ENCODE assay signal across 9 mouse cellular contexts in genomic region chr11:100391081-100391883, GRCm38 (mm10). TPM values are rescaled to one million over a fixed set of nuclear protein-coding genes. Genes with fewer than 3 reads are reported as not detected.
DNase-seq lines count a peak whose midpoint lies in the region; ATAC-seq and TF ChIP-seq lines count a peak whose summit lies in the region.
"Had no signal": no experiment of that assay in that cellular context is flagged by ENCODE, and none has a peak within 500 bp of the region (broad histone marks: within the 10 kb centered on the region; RNA-seq: fewer than 3 reads in every experiment).

No protein-coding gene starts in this region.

- peak overlapping the region; percentile 82 for H3K27ac ChIP-seq in stomach, embryonic 16.5 days (ENCODE audit: low read length)

- ATAC-seq in stomach, embryonic 16.5 days (ENCODE audit: insufficient read depth, low FRiP score): peak; percentile 63

- H3K4me2 ChIP-seq in stomach, embryonic 16.5 days (ENCODE audit: low read depth, low read length): peak overlapping the region; percentile 35

- H3K9me3 ChIP-seq in stomach, embryonic 16.5 days (replicated peaks; ENCODE audit: control insufficient read depth, low read length): no peaks in the 10 kb centered on the region

- 21% methylated on average over 9 of the region's 9 CpGs for WGBS in lung, adult 2 months
- 29% methylated on average over 9 of the region's 9 CpGs for WGBS in stomach, embryonic 16.5 days

- TF ChIP-seq POLR2A in lung, adult 2 months (IDR thresholded peaks at IDR 0.05; ENCODE audit: borderline replicate concordance, extremely low read depth, low read depth, low read length): peak; percentile 50; the same call in 1 of the 2 replicates

- DNase-seq in ES-CJ7 (ENCODE audit: low read depth, low spot score): peak; percentile 68
- DNase-seq in adrenal gland, adult 2 months: peak; percentile 81
- peak; percentile 95 to 99 for DNase-seq in heart, adult 9 months (ENCODE audit: low spot score in 2 of 2)
- peak; percentile 71 for DNase-seq in kidney, adult 18-20 months
- DNase-seq in lung, adult 2 months: peak; percentile 75
- DNase-seq in thymus, postnatal 0 days (ENCODE audit: low spot score): no peak
- no peak for DNase-seq in urinary bladder, postnatal 25 days (ENCODE audit: low spot score)

- TF ChIP-seq CTCF in lung, adult 2 months (IDR thresholded peaks at IDR 0.05; ENCODE audit: insufficient read depth, low read length): no peak

- 0 out of 2 replicates have a peak, but pooled peaks cover 1% of the 10 kb centered on the region for H3K36me3 ChIP-seq in stomach, embryonic 16.5 days (ENCODE audit: control insufficient read depth, insufficient read depth, low read length)

- H3K4me1 ChIP-seq in lung, adult 2 months (ENCODE audit: control insufficient read depth, insufficient read depth, low read length): peaks cover 71% of the 10 kb centered on the region
- peaks cover 92% of the 10 kb centered on the region for H3K4me1 ChIP-seq in stomach, embryonic 16.5 days (ENCODE audit: control insufficient read depth, insufficient read depth, low read length)

- no peak overlapping the region for H3K4me3 ChIP-seq in lung, adult 2 months (replicated peaks; ENCODE audit: extremely low read depth, low read depth, low read length)
- H3K4me3 ChIP-seq in stomach, embryonic 16.5 days (replicated peaks; ENCODE audit: low read length): 0 out of 2 replicates have a peak overlapping the region, but pooled peaks have one; percentile 9
- H3K4me3 ChIP-seq: megakaryocyte, embryonic 14.5 days had no signal

- peak overlapping the region; percentile 51; the same call in 1 of the 2 replicates for H3K9ac ChIP-seq in stomach, embryonic 16.5 days (ENCODE audit: low read length)

- no peaks in the 10 kb centered on the region for H3K27me3 ChIP-seq in stomach, embryonic 16.5 days (ENCODE audit: control insufficient read depth, insufficient read depth, low read length)

RNA-seq across cellular contexts. Expression of gene Jup, which starts 6.3 kb away (rescaled TPM):
- 10 to 100 TPM; 67.0 to 94.3 TPM for total RNA-seq in adrenal gland, adult 2 months (2021)
- polyA plus RNA-seq in adrenal gland, adult 2 months (2012; rRNA removed): 275 and 284 TPM in 2 replicates
- polyA plus RNA-seq in lung, adult 2 months (2012; rRNA removed): 631 and 728 TPM in 2 replicates
- polyA plus RNA-seq in stomach, embryonic 16.5 days (2015; fragmentation: Nextera tagmentation; extraction: Ambion mirVana): 247 and 328 TPM in 2 replicates
- 94.2 and 95.3 TPM in 2 replicates for polyA plus RNA-seq in thymus, postnatal 0 days (2015; fragmentation: Nextera tagmentation; extraction: Ambion mirVana)

RNA-seq across cellular contexts. Expression of gene P3h4, which starts 23.4 kb away (rescaled TPM):
- 10 to 100 TPM; 20.3 to 40.8 TPM for total RNA-seq in adrenal gland, adult 2 months (2021)
- polyA plus RNA-seq in adrenal gland, adult 2 months (2012; rRNA removed): 76.3 and 107 TPM in 2 replicates
- polyA plus RNA-seq in lung, adult 2 months (2012; rRNA removed): 40.6 and 53.9 TPM in 2 replicates
- 56.7 and 62.1 TPM in 2 replicates for polyA plus RNA-seq in stomach, embryonic 16.5 days (2015; fragmentation: Nextera tagmentation; extraction: Ambion mirVana)
- 14.8 and 15.3 TPM in 2 replicates for polyA plus RNA-seq in thymus, postnatal 0 days (2015; fragmentation: Nextera tagmentation; extraction: Ambion mirVana)

RNA-seq across cellular contexts. Expression of gene Fkbp10, which starts 24.2 kb away (rescaled TPM):
- 10 to 100 TPM; 12.5 to 25.8 TPM for total RNA-seq in adrenal gland, adult 2 months (2021)
- polyA plus RNA-seq in adrenal gland, adult 2 months (2012; rRNA removed): 42.1 and 57.5 TPM in 2 replicates
- 41.5 and 42.5 TPM in 2 replicates for polyA plus RNA-seq in lung, adult 2 months (2012; rRNA removed)
- polyA plus RNA-seq in stomach, embryonic 16.5 days (2015; fragmentation: Nextera tagmentation; extraction: Ambion mirVana): 114 and 119 TPM in 2 replicates
- polyA plus RNA-seq in thymus, postnatal 0 days (2015; fragmentation: Nextera tagmentation; extraction: Ambion mirVana): 12.2 and 16.4 TPM in 2 replicates

RNA-seq across cellular contexts. Expression of gene Hap1, which starts 35.4 kb away (rescaled TPM):
- 10 to 100 TPM; 34.6 to 62.1 TPM for total RNA-seq in adrenal gland, adult 2 months (2021)
- polyA plus RNA-seq in adrenal gland, adult 2 months (2012; rRNA removed): 28.5 and 32.8 TPM in 2 replicates
- 9.3 and 14.3 TPM in 2 replicates for polyA plus RNA-seq in lung, adult 2 months (2012; rRNA removed)
- 13.2 and 13.5 TPM in 2 replicates for polyA plus RNA-seq in stomach, embryonic 16.5 days (2015; fragmentation: Nextera tagmentation; extraction: Ambion mirVana)
- 1.7 and 2.0 TPM in 2 replicates for polyA plus RNA-seq in thymus, postnatal 0 days (2015; fragmentation: Nextera tagmentation; extraction: Ambion mirVana)

RNA-seq across cellular contexts. Expression of gene Nt5c3b, which starts 50.3 kb away (rescaled TPM):
- total RNA-seq in adrenal gland, adult 2 months (2021): 10 to 100 TPM; 54.3 to 58.7 TPM
- polyA plus RNA-seq in adrenal gland, adult 2 months (2012; rRNA removed): 43.0 and 46.0 TPM in 2 replicates
- 21.7 and 31.5 TPM in 2 replicates for polyA plus RNA-seq in lung, adult 2 months (2012; rRNA removed)
- 99.1 and 109 TPM in 2 replicates for polyA plus RNA-seq in stomach, embryonic 16.5 days (2015; fragmentation: Nextera tagmentation; extraction: Ambion mirVana)
- polyA plus RNA-seq in thymus, postnatal 0 days (2015; fragmentation: Nextera tagmentation; extraction: Ambion mirVana): 147 TPM in 2 replicates

Comparison
In these comparisons a context has a peak if more than half of its experiments do, and no peak if none do; other contexts are left out.
1. DNase-seq: peak in ES-CJ7 (single experiment), adrenal gland, adult 2 months (single experiment), heart, adult 9 months (2 of 2), kidney, adult 18-20 months (single experiment) and lung, adult 2 months (single experiment); none in thymus, postnatal 0 days (single experiment) and urinary bladder, postnatal 25 days (single experiment).